Mouse (Mus musculus): ENCODE data around the gene Mmd2. TPM values are rescaled to one million over a fixed set of nuclear protein-coding genes. Genes with fewer than 3 reads are reported as not detected.

Mmd2 gene
- polyA plus RNA-seq, 1 experiment from 2014 or later: 1.3 TPM

DNA sequence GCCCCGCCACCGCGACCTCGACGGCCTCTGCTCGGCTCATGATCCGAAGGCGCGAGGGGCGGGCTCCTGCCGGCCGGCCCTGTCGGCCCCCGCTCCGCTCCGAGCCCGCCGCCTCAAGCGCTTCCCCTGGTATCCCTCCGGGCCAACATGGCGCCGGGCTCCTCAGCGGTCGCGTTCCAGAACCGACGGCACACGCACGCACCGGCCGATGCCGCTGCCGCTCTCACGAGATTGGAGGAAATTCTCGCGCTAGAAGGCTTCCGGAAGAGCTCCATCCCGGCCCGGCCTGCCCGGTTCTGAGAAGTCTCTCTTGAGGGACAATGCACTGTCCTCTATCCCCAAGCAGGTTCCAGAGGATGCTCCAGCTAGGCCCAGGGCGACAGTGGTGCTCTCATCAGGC lies 78.7 kb downstream of the Mmd2 start, which contains the start of gene Papolb:
Gene Papolb, minus strand, starts transcription at position 162 of the 400 bp plus-strand sequence.
- H3K4me3 ChIP-seq (replicated peaks): peak within 1 kb of the TSS; percentile 32
- H3K27me3 ChIP-seq: peaks cover 35% of the 10 kb centered on the region
- peak within 1 kb of the TSS; percentile 56 for H3K4me2 ChIP-seq
- no peaks in the 10 kb centered on the region for H3K9me3 ChIP-seq (replicated peaks)
- WGBS: 31% methylated on average over 41 of the region's 41 CpGs
- peaks cover 10% of the 10 kb centered on the region; the same call in 1 of the 2 replicates for H3K4me1 ChIP-seq
- H3K27ac ChIP-seq: no peak within 1 kb of the TSS
- no peaks in the 10 kb centered on the region for H3K36me3 ChIP-seq
- no peak for ATAC-seq (replicated peaks; ENCODE audit: low FRiP score)
- H3K9ac ChIP-seq: no peak within 1 kb of the TSS

DNA sequence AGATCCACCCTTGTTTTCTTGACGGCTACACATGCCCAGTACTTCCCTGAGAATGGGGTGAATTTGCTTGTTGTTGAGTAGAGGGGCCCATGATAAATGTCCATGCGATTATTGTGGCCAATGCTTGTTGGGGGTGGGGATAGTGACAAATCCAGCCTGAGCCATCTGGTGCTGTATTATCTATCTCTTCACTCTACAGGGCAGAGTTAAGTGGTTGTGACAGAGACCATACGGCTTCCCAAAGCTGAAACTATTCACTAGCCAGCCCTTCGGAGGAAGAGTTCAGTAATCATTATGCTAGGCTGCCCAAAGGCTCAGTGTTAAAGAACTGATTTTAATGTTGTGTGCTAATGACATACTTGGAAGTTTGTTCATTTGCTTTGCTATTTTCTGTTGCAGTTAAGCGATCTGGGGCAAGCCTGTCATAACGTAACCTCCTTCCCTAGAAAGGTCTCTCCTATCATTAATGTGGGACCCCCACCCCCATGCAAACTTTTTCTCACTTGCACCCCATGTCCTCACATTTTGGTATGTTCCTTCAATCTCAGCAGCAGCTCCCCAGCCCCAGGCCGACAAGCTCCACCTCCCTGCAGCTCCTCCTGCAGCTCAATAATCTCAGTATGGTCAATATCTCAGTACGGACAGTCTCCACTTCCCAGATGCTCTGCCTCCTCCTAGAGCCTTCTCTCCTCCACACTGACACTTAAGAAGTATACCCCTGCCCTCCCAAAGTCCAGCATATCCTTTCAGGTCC lies 83.7 kb downstream of the Mmd2 start:
- no peak overlapping the region for H3K4me2 ChIP-seq

DNA sequence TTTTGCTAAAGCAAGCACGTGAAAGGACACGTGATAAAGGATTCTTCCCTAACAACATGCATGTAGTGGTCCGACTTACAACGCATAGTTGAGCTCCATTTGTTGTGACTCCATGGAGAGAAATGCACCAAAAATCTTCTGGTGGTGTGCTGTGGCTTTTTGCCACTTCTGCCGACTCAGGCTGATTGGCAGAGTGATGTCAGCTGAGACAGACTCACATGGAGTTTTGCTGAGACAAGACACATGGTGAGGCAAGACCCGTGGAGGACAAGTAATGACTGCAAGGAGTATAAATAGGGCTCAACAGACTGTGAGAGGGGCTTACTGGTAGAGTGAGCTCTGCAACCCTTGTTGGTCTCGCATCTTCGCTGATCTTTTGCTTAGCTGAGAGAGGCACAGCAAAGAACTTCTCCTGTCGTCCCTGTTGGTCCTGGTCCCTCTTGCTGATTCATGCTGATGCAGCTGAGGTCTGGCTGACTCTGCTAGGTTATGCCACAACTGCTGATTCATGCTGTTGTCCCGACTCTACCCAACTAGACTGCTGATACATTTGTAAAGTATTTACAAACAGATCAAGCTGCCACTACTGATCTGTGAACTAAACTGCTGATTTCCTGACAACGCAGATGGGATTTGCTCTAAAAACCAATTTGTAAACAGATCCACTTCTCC lies 87.3 kb downstream of the Mmd2 start:
- Histone ChIP-seq H3K9ac (no peak overlapping the region), H3K4me3 (replicated peaks) (no peak overlapping the region), H3K27me3 (no peaks in the 10 kb centered on the region), H3K9me3 (replicated peaks) (no peaks in the 10 kb centered on the region), H3K4me1 (peaks cover 9% of the 10 kb centered on the region; the same call in 1 of the 2 replicates), H3K36me3 (no peaks in the 10 kb centered on the region), H3K4me2 (no peak overlapping the region), H3K27ac (no peak overlapping the region)
- no peak for ATAC-seq (replicated peaks; ENCODE audit: low FRiP score)
- WGBS: 84% methylated on average over 11 of the region's 11 CpGs

More for the DNA sequence above, 83.7 kb downstream of the Mmd2 start:
- H3K27ac ChIP-seq: no peak overlapping the region
- H3K9ac ChIP-seq: no peak overlapping the region
- WGBS: 69% methylated on average over 8 of the region's 8 CpGs
- H3K27me3 ChIP-seq: peaks cover 23% of the 10 kb centered on the region
- ATAC-seq (replicated peaks; ENCODE audit: low FRiP score): no peak
- H3K36me3 ChIP-seq: no peaks in the 10 kb centered on the region
- no peaks in the 10 kb centered on the region for H3K9me3 ChIP-seq (replicated peaks)
- H3K4me1 ChIP-seq: peaks cover 9% of the 10 kb centered on the region; the same call in 1 of the 2 replicates
- H3K4me3 ChIP-seq (replicated peaks): no peak overlapping the region

DNA sequence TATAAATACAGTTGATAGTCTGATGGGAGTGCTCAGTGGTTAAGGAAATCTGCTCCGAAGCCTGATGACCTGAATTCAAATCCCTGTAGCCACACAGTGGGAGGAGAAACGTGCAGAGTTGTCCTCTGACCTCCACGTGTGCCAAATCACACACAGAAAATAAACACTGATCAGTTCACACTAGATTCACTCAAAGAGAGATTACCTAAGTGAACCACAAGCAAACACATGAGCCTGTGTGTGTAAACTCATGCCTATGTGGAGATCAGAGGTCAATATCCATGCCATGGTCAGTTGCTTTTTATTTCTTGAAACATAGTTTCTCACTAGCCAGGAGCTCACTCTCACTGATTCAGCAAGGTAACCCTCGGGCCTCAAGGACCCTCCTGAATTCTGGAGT lies 88.2 kb downstream of the Mmd2 start:
- Histone ChIP-seq H3K9me3 (replicated peaks) (no peaks in the 10 kb centered on the region), H3K27me3 (no peaks in the 10 kb centered on the region), H3K4me3 (replicated peaks) (no peak overlapping the region), H3K27ac (no peak overlapping the region), H3K4me1 (peaks cover 9% of the 10 kb centered on the region; the same call in 1 of the 2 replicates), H3K4me2 (no peak overlapping the region), H3K36me3 (no peaks in the 10 kb centered on the region), H3K9ac (no peak overlapping the region)
- no peak for ATAC-seq (replicated peaks; ENCODE audit: low FRiP score)
- WGBS: 76% methylated on average over 4 of the region's 4 CpGs

DNA sequence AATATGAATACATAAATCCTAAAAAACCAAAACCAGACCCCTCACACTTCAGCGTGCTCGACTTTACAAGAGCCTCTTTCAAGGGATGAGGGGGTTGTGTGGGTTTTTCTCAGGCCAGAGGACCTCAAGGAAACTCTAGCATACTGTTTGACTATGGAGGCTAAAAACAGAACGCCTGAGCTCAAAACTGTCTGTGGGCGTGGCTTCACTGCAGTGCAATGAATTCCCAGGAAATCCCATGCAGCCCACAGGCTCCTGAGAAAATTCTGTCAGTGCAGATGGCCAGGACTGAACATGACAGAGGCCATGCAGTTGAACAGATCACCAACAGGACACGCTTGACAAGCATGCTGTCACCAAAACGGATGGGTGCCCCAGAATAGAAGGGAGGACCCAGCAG lies 89.6 kb downstream of the Mmd2 start:
- Histone ChIP-seq H3K27ac (no peak overlapping the region), H3K4me3 (replicated peaks) (no peak overlapping the region), H3K9me3 (replicated peaks) (no peaks in the 10 kb centered on the region), H3K4me1 (peaks cover 4% of the 10 kb centered on the region; the same call in 1 of the 2 replicates), H3K27me3 (no peaks in the 10 kb centered on the region), H3K4me2 (no peak overlapping the region), H3K9ac (no peak overlapping the region), H3K36me3 (no peaks in the 10 kb centered on the region)
- no peak for ATAC-seq (replicated peaks; ENCODE audit: low FRiP score)
- WGBS: 55% methylated on average over 6 of the region's 6 CpGs

Other genes starting within 250 kb of the Mmd2 start
- 6.4 and 7.7 TPM in 2 replicates for gene Foxk1, start 207.3 kb downstream of the Mmd2 start, polyA plus RNA-seq (2015; fragmentation: Nextera tagmentation; extraction: Ambion mirVana)
- 10.2 and 12.9 TPM in 2 replicates for gene Ap5z1, start 144.9 kb downstream of the Mmd2 start, polyA plus RNA-seq (2015; fragmentation: Nextera tagmentation; extraction: Ambion mirVana)
- 0.04 and 0.08 TPM in 2 replicates for gene Papolb, start 78.7 kb downstream of the Mmd2 start, polyA plus RNA-seq (2015; fragmentation: Nextera tagmentation; extraction: Ambion mirVana)
- 1.8 and 2.5 TPM in 2 replicates for gene Radil, start 57.7 kb downstream of the Mmd2 start, polyA plus RNA-seq (2015; fragmentation: Nextera tagmentation; extraction: Ambion mirVana)
- 50.0 and 51.6 TPM in 2 replicates for gene Wipi2, start 18.9 kb upstream of the Mmd2 start, polyA plus RNA-seq (2015; fragmentation: Nextera tagmentation; extraction: Ambion mirVana)
- gene Slc29a4, start 83.7 kb upstream of the Mmd2 start, polyA plus RNA-seq (2015; fragmentation: Nextera tagmentation; extraction: Ambion mirVana): 4.6 and 6.4 TPM in 2 replicates
- 21.6 and 28.1 TPM in 2 replicates for gene Tnrc18, start 208.9 kb upstream of the Mmd2 start, polyA plus RNA-seq (2015; fragmentation: Nextera tagmentation; extraction: Ambion mirVana)

Data from kidney, embryonic 15.5 days (tissue).